Mouse (Mus musculus) forebrain, postnatal 0 days (tissue): ENCODE results near the gene Kif1b. TPM values are rescaled to one million over a fixed set of nuclear protein-coding genes. Genes with fewer than 3 reads are reported as not detected.

Source experiments
- ATAC-seq: fragments of 200-750 bp; cut with Nextera tagmentation; 2 replicates; pipeline ENCODE4 v1.8.0; 2017; ENCODE audit warnings: mild to moderate bottlenecking, moderate library complexity
- DNase-seq: peaks from one replicate; pipeline ENCODE4 v3.0.0-alpha.2; 2015
- H3K27ac ChIP-seq: fragments of 300-500 bp; sonication (generic); 2 replicates; pipeline ENCODE4 v1.5.1; 2014; ENCODE audit warnings: low read depth, mild to moderate bottlenecking, antibody characterized with exemption, low read length, moderate library complexity, mixed read lengths
- H3K27me3 ChIP-seq: fragments of 300-500 bp; sonication (generic); 2 replicates; pipeline ENCODE4 v1.6.1; 2014; ENCODE audit warnings: mild to moderate bottlenecking, low read length, mixed read lengths; ENCODE audit not compliant: insufficient read depth
- H3K36me3 ChIP-seq: fragments of 300-500 bp; sonication (generic); 2 replicates; pipeline ENCODE4 v1.6.1; 2014; ENCODE audit warnings: mild to moderate bottlenecking, moderate library complexity; ENCODE audit not compliant: insufficient read depth
- H3K4me1 ChIP-seq: fragments of 300-500 bp; sonication (generic); 2 replicates; pipeline ENCODE4 v1.6.1; 2014; ENCODE audit warnings: antibody characterized with exemption; ENCODE audit not compliant: insufficient read depth
- H3K4me2 ChIP-seq: fragments of 300-500 bp; sonication (generic); 2 replicates; pipeline ENCODE4 v1.6.1; 2014; ENCODE audit warnings: low read depth, mild to moderate bottlenecking, moderate library complexity
- H3K4me3 ChIP-seq: fragments of 300-500 bp; sonication (generic); 2 replicates; pipeline ENCODE4 v1.5.1; 2014; ENCODE audit warnings: low read depth, low read length, mixed read lengths
- H3K9ac ChIP-seq: fragments of 300-500 bp; sonication (generic); 2 replicates; pipeline ENCODE4 v1.6.1; 2014; ENCODE audit warnings: mild to moderate bottlenecking
- H3K9me3 ChIP-seq: fragments of 300-500 bp; sonication (generic); 2 replicates; pipeline ENCODE4 v1.6.1; 2016; ENCODE audit warnings: low read length
- CTCF ChIP-seq: sonication (generic); IDR thresholded peaks from 2 replicates; pipeline ENCODE4 v1.5.1; 2016; ENCODE audit warnings: antibody characterized with exemption, control low read depth, low read depth
- WGBS: fragments of 180-500 bp; shearing (Covaris S2); extraction: QIAGEN DNeasy Blood & Tissue Kit; methylation state at CpG from one replicate; pipeline ENCODE4 v1.1.7; 2014; 5-methylcytosine and 5-hydroxymethylcytosine counted together
- polyA plus RNA-seq: library from polyadenylated mRNA; unstranded; fragments of >200 nt; fragmentation: Nextera tagmentation; extraction: Ambion mirVana; gene quantifications from 2 replicates; pipeline ENCODE4 v1.2.1, GENCODE M21; 2015
- total RNA-seq: library from RNA; depleted of rRNA; stranded (reverse); fragments of >200 nt; gene quantifications from 2 replicates; pipeline ENCODE4 v1.2.3, GENCODE M21; 2014

Gene Kif1b
- total and polyA plus RNA-seq, 2 experiments from 2014 or later = 202 to 270 TPM

- Histone ChIP-seq H3K9me3 (no peaks in the 10 kb centered on the region), H3K27me3 (no peaks in the 10 kb centered on the region), H3K9ac (no peak overlapping the region), H3K27ac (no peak overlapping the region), H3K4me1 (no peaks in the 10 kb centered on the region), H3K36me3 (peaks cover 9% of the 10 kb centered on the region), H3K4me3 (no peak overlapping the region), H3K4me2 (no peak overlapping the region)
- 86% methylated on average over 4 of the region's 4 CpGs for WGBS
- ATAC-seq = no peak
- no peak for TF ChIP-seq CTCF
- DNase-seq = no peak
Observed at GRCm38 (mm10) chr4:149145151-149145550, 162.3 kb downstream of the Kif1b start.

GRCm38 (mm10) chr4:149144459-149144858 is 163.0 kb downstream of the Kif1b start:
- DNase-seq = peak; percentile 94
- peak; percentile 96 for ATAC-seq
- H3K4me1 ChIP-seq = no peaks in the 10 kb centered on the region

GRCm38 (mm10) chr4:149143594-149143993 is 163.9 kb downstream of the Kif1b start:
- no peaks in the 10 kb centered on the region for H3K36me3 ChIP-seq
- no peak overlapping the region for H3K9ac ChIP-seq
- ATAC-seq (no peak), DNase-seq (no peak)
- no peaks in the 10 kb centered on the region for H3K27me3 ChIP-seq
- no peak overlapping the region for H3K4me2 ChIP-seq
- H3K4me3 ChIP-seq = no peak overlapping the region
- no peak overlapping the region for H3K27ac ChIP-seq
- H3K9me3 ChIP-seq = no peaks in the 10 kb centered on the region
- H3K4me1 ChIP-seq = no peaks in the 10 kb centered on the region
- WGBS = 30% methylated on average over 4 of the region's 4 CpGs
- TF ChIP-seq CTCF = no peak

More at GRCm38 (mm10) chr4:149144459-149144858, 163.0 kb downstream of the Kif1b start:
- Histone ChIP-seq H3K27me3 (no peaks in the 10 kb centered on the region), H3K9me3 (no peaks in the 10 kb centered on the region), H3K4me2 (no peak overlapping the region), H3K4me3 (no peak overlapping the region), H3K36me3 (peaks cover 2% of the 10 kb centered on the region), H3K27ac (no peak overlapping the region), H3K9ac (no peak overlapping the region)
- WGBS = 1% methylated on average over 3 of the region's 3 CpGs
- peak; percentile 97 for TF ChIP-seq CTCF

GRCm38 (mm10) chr4:149138515-149138914 is 169.0 kb downstream of the Kif1b start:
- H3K9me3 ChIP-seq = no peaks in the 10 kb centered on the region
- H3K9ac ChIP-seq = no peak overlapping the region
- H3K4me3 ChIP-seq = no peak overlapping the region
- H3K4me1 ChIP-seq = peaks cover 5% of the 10 kb centered on the region; the same call in 1 of the 2 replicates
- H3K4me2 ChIP-seq = no peak overlapping the region
- no peaks in the 10 kb centered on the region for H3K36me3 ChIP-seq
- no peak for DNase-seq
- 89% methylated on average over 8 of the region's 8 CpGs for WGBS
- no peak for ATAC-seq
- no peak overlapping the region for H3K27ac ChIP-seq
- no peak for TF ChIP-seq CTCF
- H3K27me3 ChIP-seq = no peaks in the 10 kb centered on the region

GRCm38 (mm10) chr4:149136982-149137770 is 170.3 kb downstream of the Kif1b start, which contains the start of gene Cenps:
Gene Cenps, minus strand, starts transcription at chr4:149137629.
- Histone ChIP-seq H3K9ac (peak within 1 kb of the TSS; percentile 64), H3K4me1 (peaks cover 5% of the 10 kb centered on the region; the same call in 1 of the 2 replicates), H3K27me3 (no peaks in the 10 kb centered on the region), H3K4me3 (peak within 1 kb of the TSS; percentile 60), H3K4me2 (peak within 1 kb of the TSS; percentile 57), H3K36me3 (no peaks in the 10 kb centered on the region), H3K27ac (peak within 1 kb of the TSS; percentile 42), H3K9me3 (no peaks in the 10 kb centered on the region)
- under 1% methylated on average over 68 of the region's 68 CpGs for WGBS
- DNase-seq (peak; percentile 94), ATAC-seq (peak; percentile 91)
- peak; percentile 98 for TF ChIP-seq CTCF

- no peak for TF ChIP-seq CTCF
- Histone ChIP-seq H3K27me3 (no peaks in the 10 kb centered on the region), H3K4me3 (peak overlapping the region; percentile 60), H3K4me1 (peaks cover 5% of the 10 kb centered on the region; the same call in 1 of the 2 replicates), H3K36me3 (no peaks in the 10 kb centered on the region), H3K4me2 (peak overlapping the region; percentile 57), H3K9ac (peak overlapping the region; percentile 10; the same call in 1 of the 2 replicates), H3K9me3 (no peaks in the 10 kb centered on the region), H3K27ac (no peak overlapping the region)
- 53% methylated on average over 18 of the region's 18 CpGs for WGBS
- DNase-seq (no peak), ATAC-seq (no peak; the same call in 1 of the 2 replicates)
Observed at GRCm38 (mm10) chr4:149136116-149136850, 171.2 kb downstream of the Kif1b start.
